Mouse (Mus musculus): ENCODE data around the gene Cd33. TPM values are rescaled to one million over a fixed set of nuclear protein-coding genes. Genes with fewer than 3 reads are reported as not detected.
A peak's percentile ranks its signal among the peaks of the same experiment; 100 is the strongest.

Gene Cd33
- polyA plus RNA-seq, 1 experiment from 2014 or later: 6.2 TPM

GRCm38 (mm10) chr7:43525313-43525712 lies 18.9 kb downstream of the Cd33 start:
- whole genome bisulfite sequencing: 44% methylated on average over 3 of the region's 3 CpGs
- no peak overlapping the region for H3K9ac ChIP-seq (replicated peaks; ENCODE audit: low read depth)
- no peaks in the 10 kb centered on the region for H3K4me1 ChIP-seq (ENCODE audit: insufficient read depth, low read depth, low read length)
- H3K27ac ChIP-seq (ENCODE audit: low read length): no peak overlapping the region
- no peaks in the 10 kb centered on the region for H3K36me3 ChIP-seq (ENCODE audit: insufficient read depth, low read length)
- DNase-seq (ENCODE audit: low spot score) (no peak), ATAC-seq (no peak)
- TF ChIP-seq CTCF (IDR thresholded peaks at IDR 0.05): peak; percentile 35
- no peak for TF ChIP-seq EP300 (IDR thresholded peaks at IDR 0.05)
- H3K27me3 ChIP-seq (replicated peaks; ENCODE audit: insufficient read depth, low read length): no peaks in the 10 kb centered on the region
- no peak overlapping the region for H3K4me3 ChIP-seq (ENCODE audit: low read depth, low read length)
- no peak overlapping the region for H3K4me2 ChIP-seq (replicated peaks; ENCODE audit: low read depth, low read length)
- H3K9me3 ChIP-seq (ENCODE audit: low read length): no peaks in the 10 kb centered on the region

- no peaks in the 10 kb centered on the region for H3K9me3 ChIP-seq (ENCODE audit: low read length)
- no peaks in the 10 kb centered on the region for H3K4me1 ChIP-seq (ENCODE audit: insufficient read depth, low read depth, low read length)
- TF ChIP-seq EP300 (IDR thresholded peaks at IDR 0.05): no peak
- no peak for TF ChIP-seq CTCF (IDR thresholded peaks at IDR 0.05)
- WGBS: 85% methylated on average over 2 of the region's 2 CpGs
- no peak overlapping the region for H3K9ac ChIP-seq (replicated peaks; ENCODE audit: low read depth)
- H3K36me3 ChIP-seq (ENCODE audit: insufficient read depth, low read length): no peaks in the 10 kb centered on the region
- ATAC-seq (no peak), DNase-seq (ENCODE audit: low spot score) (no peak)
- no peak overlapping the region for H3K4me3 ChIP-seq (ENCODE audit: low read depth, low read length)
- H3K4me2 ChIP-seq (replicated peaks; ENCODE audit: low read depth, low read length): no peak overlapping the region
- H3K27ac ChIP-seq (ENCODE audit: low read length): no peak overlapping the region
- no peaks in the 10 kb centered on the region for H3K27me3 ChIP-seq (replicated peaks; ENCODE audit: insufficient read depth, low read length)
These were observed 21.5 kb downstream of the Cd33 start for GRCm38 (mm10) chr7:43522776-43523175.

- no peaks in the 10 kb centered on the region for H3K27me3 ChIP-seq (replicated peaks; ENCODE audit: insufficient read depth, low read length)
- 80% methylated on average over 15 of the region's 15 CpGs for whole genome bisulfite sequencing
- no peaks in the 10 kb centered on the region for H3K9me3 ChIP-seq (ENCODE audit: low read length)
- TF ChIP-seq EP300 (IDR thresholded peaks at IDR 0.05): no peak
- no peak for TF ChIP-seq CTCF (IDR thresholded peaks at IDR 0.05)
- H3K4me2 ChIP-seq (replicated peaks; ENCODE audit: low read depth, low read length): no peak overlapping the region
- no peak overlapping the region for H3K9ac ChIP-seq (replicated peaks; ENCODE audit: low read depth)
- H3K36me3 ChIP-seq (ENCODE audit: insufficient read depth, low read length): no peaks in the 10 kb centered on the region
- ATAC-seq (no peak), DNase-seq (ENCODE audit: low spot score) (no peak)
- no peak overlapping the region for H3K27ac ChIP-seq (ENCODE audit: low read length)
- H3K4me3 ChIP-seq (ENCODE audit: low read depth, low read length): no peak overlapping the region
- H3K4me1 ChIP-seq (ENCODE audit: insufficient read depth, low read depth, low read length): no peaks in the 10 kb centered on the region
These were observed 25.9 kb downstream of the Cd33 start for GRCm38 (mm10) chr7:43518341-43518740.

DNA sequence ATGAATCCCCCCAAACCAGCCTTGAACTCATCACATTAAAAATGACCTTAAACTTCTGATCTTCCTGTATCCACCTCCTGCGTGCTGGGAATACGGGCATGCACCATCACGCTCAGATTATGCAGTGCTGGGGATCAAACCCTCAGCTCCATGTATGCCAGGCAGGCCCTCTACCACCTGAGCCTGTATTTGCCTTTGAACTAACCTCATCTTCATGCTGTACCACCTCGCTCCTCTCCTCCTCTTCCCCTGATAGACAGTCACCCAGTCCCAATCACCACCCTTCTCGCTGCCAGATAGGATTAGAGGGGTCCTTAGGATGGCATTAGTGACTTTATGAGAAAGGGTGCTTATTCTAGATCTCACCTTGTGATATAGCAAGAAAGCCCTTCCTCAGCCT lies 29.2 kb downstream of the Cd33 start:
- no peak for TF ChIP-seq CTCF (IDR thresholded peaks at IDR 0.05)
- TF ChIP-seq EP300 (IDR thresholded peaks at IDR 0.05): no peak
- H3K4me3 ChIP-seq (ENCODE audit: low read depth, low read length): no peak overlapping the region
- H3K9ac ChIP-seq (replicated peaks; ENCODE audit: low read depth): no peak overlapping the region
- ATAC-seq (no peak), DNase-seq (ENCODE audit: low spot score) (no peak)
- no peaks in the 10 kb centered on the region for H3K36me3 ChIP-seq (ENCODE audit: insufficient read depth, low read length)
- no peak overlapping the region for H3K27ac ChIP-seq (ENCODE audit: low read length)
- no peaks in the 10 kb centered on the region for H3K9me3 ChIP-seq (ENCODE audit: low read length)
- H3K4me1 ChIP-seq (ENCODE audit: insufficient read depth, low read depth, low read length): no peaks in the 10 kb centered on the region
- WGBS: 67% methylated on average over 5 of the region's 5 CpGs
- no peak overlapping the region for H3K4me2 ChIP-seq (replicated peaks; ENCODE audit: low read depth, low read length)
- no peaks in the 10 kb centered on the region for H3K27me3 ChIP-seq (replicated peaks; ENCODE audit: insufficient read depth, low read length)

DNA sequence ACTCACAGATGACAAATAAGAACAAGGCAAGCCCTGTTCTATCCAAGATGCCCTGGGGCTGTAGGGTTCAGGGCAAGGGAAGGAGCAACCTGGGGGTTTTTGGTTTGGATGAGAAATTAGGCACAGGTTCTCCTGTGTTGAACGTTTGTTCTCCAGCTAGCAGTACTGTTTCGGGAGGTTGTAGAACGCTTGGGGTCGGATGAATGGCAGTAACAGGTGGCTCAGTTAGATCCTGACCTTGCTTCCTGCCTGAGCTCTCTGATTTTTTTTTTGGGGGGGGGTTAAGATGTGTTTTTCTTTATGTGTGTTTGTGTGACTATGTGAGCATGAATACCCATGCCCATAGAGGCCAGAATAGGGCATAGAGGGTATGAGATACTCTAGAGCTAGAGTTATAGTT lies 31.7 kb downstream of the Cd33 start:
- ATAC-seq: no peak
- H3K9me3 ChIP-seq (ENCODE audit: low read length): no peaks in the 10 kb centered on the region

GRCm38 (mm10) chr7:43511707-43512478 lies 32.3 kb downstream of the Cd33 start:
- Histone ChIP-seq H3K9me3 (ENCODE audit: low read length) (no peaks in the 10 kb centered on the region), H3K4me2 (replicated peaks; ENCODE audit: low read depth, low read length) (no peak overlapping the region), H3K4me3 (ENCODE audit: low read depth, low read length) (no peak overlapping the region), H3K27me3 (replicated peaks; ENCODE audit: insufficient read depth, low read length) (no peaks in the 10 kb centered on the region), H3K9ac (replicated peaks; ENCODE audit: low read depth) (no peak overlapping the region), H3K27ac (ENCODE audit: low read length) (no peak overlapping the region), H3K36me3 (ENCODE audit: insufficient read depth, low read length) (no peaks in the 10 kb centered on the region), H3K4me1 (ENCODE audit: insufficient read depth, low read depth, low read length) (no peaks in the 10 kb centered on the region)
- TF ChIP-seq EP300 (IDR thresholded peaks at IDR 0.05): no peak
- TF ChIP-seq CTCF (IDR thresholded peaks at IDR 0.05): no peak
- DNase-seq (ENCODE audit: low spot score) (no peak), ATAC-seq (no peak)
- 29% methylated on average over 4 of the region's 4 CpGs for WGBS

More for the DNA sequence above, 31.7 kb downstream of the Cd33 start:
- H3K9ac ChIP-seq (replicated peaks; ENCODE audit: low read depth): no peak overlapping the region
- no peak for TF ChIP-seq EP300 (IDR thresholded peaks at IDR 0.05)
- TF ChIP-seq CTCF (IDR thresholded peaks at IDR 0.05): no peak
- DNase-seq (ENCODE audit: low spot score): no peak
- H3K4me3 ChIP-seq (ENCODE audit: low read depth, low read length): no peak overlapping the region
- H3K36me3 ChIP-seq (ENCODE audit: insufficient read depth, low read length): no peaks in the 10 kb centered on the region
- no peak overlapping the region for H3K27ac ChIP-seq (ENCODE audit: low read length)
- no peak overlapping the region for H3K4me2 ChIP-seq (replicated peaks; ENCODE audit: low read depth, low read length)
- 77% methylated on average over 4 of the region's 4 CpGs for WGBS
- H3K27me3 ChIP-seq (replicated peaks; ENCODE audit: insufficient read depth, low read length): no peaks in the 10 kb centered on the region
- H3K4me1 ChIP-seq (ENCODE audit: insufficient read depth, low read depth, low read length): no peaks in the 10 kb centered on the region
